Mouse (Mus musculus) hindbrain, embryonic 11.5 days (tissue): ENCODE results near the gene Prdm5. TPM values are rescaled to one million over a fixed set of nuclear protein-coding genes. Genes with fewer than 3 reads are reported as not detected.
A peak's percentile ranks its signal among the peaks of the same experiment; 100 is the strongest.

Experiments used
- ATAC-seq: fragments of 200-750 bp; cut with Nextera tagmentation; 2 replicates; pipeline ENCODE4 v1.8.0; 2017; ENCODE audit warnings: mild to moderate bottlenecking, moderate TSS enrichment, moderate library complexity; ENCODE audit not compliant: low FRiP score
- DNase-seq: peaks from one replicate; pipeline ENCODE4 v3.0.0-alpha.2; 2015; ENCODE audit warnings: low spot score
- H3K27ac ChIP-seq: fragments of 300-500 bp; sonication (generic); 2 replicates; pipeline ENCODE4 v1.5.1; 2014; ENCODE audit warnings: mild to moderate bottlenecking, low read depth, low read length
- H3K27me3 ChIP-seq: fragments of 300-500 bp; sonication (generic); 2 replicates; pipeline ENCODE4 v1.6.1; 2014; ENCODE audit warnings: mild to moderate bottlenecking, low read length, moderate library complexity, mixed read lengths; ENCODE audit not compliant: control insufficient read depth, insufficient read depth
- H3K36me3 ChIP-seq: fragments of 300-500 bp; sonication (generic); 2 replicates; pipeline ENCODE4 v1.6.1; 2014; ENCODE audit warnings: mild to moderate bottlenecking, low read length, moderate library complexity, mixed read lengths; ENCODE audit not compliant: control insufficient read depth, insufficient read depth
- H3K4me1 ChIP-seq: fragments of 300-500 bp; sonication (generic); replicated peaks from 2 replicates; pipeline ENCODE4 v1.6.1; 2014; ENCODE audit warnings: low read length, mixed read lengths; ENCODE audit not compliant: control insufficient read depth, insufficient read depth
- H3K4me2 ChIP-seq: fragments of 300-500 bp; sonication (generic); replicated peaks from 2 replicates; pipeline ENCODE4 v1.6.1; 2014; ENCODE audit warnings: mild to moderate bottlenecking, low read depth, low read length
- H3K4me3 ChIP-seq: fragments of 300-500 bp; sonication (generic); 2 replicates; pipeline ENCODE4 v1.5.1; 2014; ENCODE audit warnings: low read depth, low read length
- H3K9ac ChIP-seq: fragments of 300-500 bp; sonication (generic); 2 replicates; pipeline ENCODE4 v1.6.1; 2014; ENCODE audit warnings: low read depth, low read length
- H3K9me3 ChIP-seq: fragments of 300-500 bp; sonication (generic); 2 replicates; pipeline ENCODE4 v1.6.1; 2016; ENCODE audit warnings: low read length; ENCODE audit not compliant: control insufficient read depth
- WGBS: fragments of 180-500 bp; shearing (Covaris S2); extraction: QIAGEN DNeasy Blood & Tissue Kit; methylation state at CpG from one replicate; pipeline ENCODE4 v1.1.7; 2014; 5-methylcytosine and 5-hydroxymethylcytosine counted together
- polyA plus RNA-seq: library from polyadenylated mRNA; unstranded; fragments of >200 nt; fragmentation: Nextera tagmentation; extraction: Ambion mirVana; gene quantifications from 2 replicates; pipeline ENCODE4 v1.2.1, GENCODE M21; 2014

Gene Prdm5
- polyA plus RNA-seq, 1 experiment from 2014 or later = 16.4 TPM

DNA sequence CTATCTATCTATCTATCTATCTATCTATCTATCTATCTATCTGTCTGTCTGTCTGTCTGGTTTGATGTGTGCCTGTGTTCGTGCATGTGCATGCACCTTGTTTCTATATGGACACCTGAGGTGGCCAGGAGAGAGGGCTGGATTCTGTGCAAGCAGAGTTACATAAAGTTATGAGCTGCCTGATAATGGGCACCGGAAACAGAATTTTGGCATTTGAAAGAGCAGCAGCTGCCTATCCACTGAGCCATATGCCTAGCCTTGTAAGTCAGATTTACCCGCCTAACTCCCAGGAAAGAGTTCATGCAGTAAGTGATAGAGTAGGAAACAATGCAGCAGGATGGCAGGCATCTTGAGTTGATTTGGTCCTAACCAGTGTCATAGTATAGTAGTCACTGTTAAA, 71.4 kb downstream of the Prdm5 start:
- no peaks in the 10 kb centered on the region for H3K9me3 ChIP-seq
- WGBS = 89% methylated on average over 3 of the region's 3 CpGs

GRCm38 (mm10) chr6:65854020-65854419, 75.2 kb downstream of the Prdm5 start:
- Histone ChIP-seq H3K27me3 (no peaks in the 10 kb centered on the region), H3K27ac (no peak overlapping the region), H3K4me3 (no peak overlapping the region), H3K36me3 (no peaks in the 10 kb centered on the region), H3K4me2 (no peak overlapping the region), H3K9me3 (no peaks in the 10 kb centered on the region), H3K4me1 (no peaks in the 10 kb centered on the region), H3K9ac (no peak overlapping the region)
- ATAC-seq (peak; percentile 35; the same call in 1 of the 2 replicates), DNase-seq (no peak)
- WGBS = 73% methylated on average over 3 of the region's 3 CpGs

More for the DNA sequence above, 71.4 kb downstream of the Prdm5 start:
- Histone ChIP-seq H3K36me3 (no peaks in the 10 kb centered on the region), H3K4me3 (no peak overlapping the region), H3K4me2 (no peak overlapping the region), H3K27me3 (no peaks in the 10 kb centered on the region), H3K4me1 (no peaks in the 10 kb centered on the region), H3K9ac (no peak overlapping the region), H3K27ac (no peak overlapping the region)
- no peak for ATAC-seq
- DNase-seq = no peak

DNA sequence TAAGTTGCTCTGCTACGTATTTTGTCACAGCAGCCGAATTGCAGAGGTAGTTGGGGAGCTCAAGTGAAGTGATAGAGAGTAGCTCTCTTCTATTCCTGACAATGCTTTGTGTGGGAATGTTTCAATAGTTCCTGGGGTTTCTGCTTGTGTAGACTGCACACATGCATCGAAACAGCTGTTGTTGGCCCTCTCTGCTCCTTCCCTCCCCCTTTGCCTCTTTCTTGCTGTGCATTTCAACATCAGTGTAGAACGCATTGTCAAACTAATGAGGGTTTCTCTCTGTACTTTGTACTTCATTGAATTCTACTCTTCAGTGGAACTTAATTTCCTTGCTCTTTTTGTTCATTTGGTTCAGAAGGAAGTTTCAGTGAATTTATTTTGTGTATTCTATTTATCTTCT, 75.8 kb downstream of the Prdm5 start:
- Histone ChIP-seq H3K4me3 (no peak overlapping the region), H3K27ac (no peak overlapping the region), H3K9me3 (no peaks in the 10 kb centered on the region), H3K4me1 (no peaks in the 10 kb centered on the region), H3K4me2 (no peak overlapping the region), H3K9ac (no peak overlapping the region), H3K36me3 (no peaks in the 10 kb centered on the region), H3K27me3 (no peaks in the 10 kb centered on the region)
- ATAC-seq (no peak), DNase-seq (no peak)
- WGBS = 64% methylated on average over 4 of the region's 4 CpGs

DNA sequence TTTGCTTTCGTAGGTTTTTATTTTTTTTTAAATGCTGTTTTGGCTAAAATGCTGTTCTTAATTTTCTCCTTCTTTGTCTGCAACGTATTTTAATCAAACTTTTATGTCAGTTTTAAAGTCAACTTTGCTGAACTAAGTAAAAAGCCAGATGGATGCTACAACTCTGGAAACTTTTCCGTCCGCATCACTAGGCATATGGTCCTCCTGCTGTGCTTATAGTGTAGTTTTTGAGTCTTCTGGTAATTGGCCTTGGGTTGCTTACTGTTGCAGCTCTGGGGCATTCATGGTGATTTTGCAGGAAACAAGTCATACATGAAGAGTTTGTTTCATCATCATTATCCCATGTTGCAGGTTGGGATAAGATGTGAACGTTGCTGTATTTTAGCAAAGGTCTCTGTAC, 81.8 kb downstream of the Prdm5 start:
- ATAC-seq = no peak
- Histone ChIP-seq H3K4me1 (0 out of 2 replicates have a peak, but pooled peaks cover 2% of the 10 kb centered on the region), H3K9me3 (no peaks in the 10 kb centered on the region), H3K4me2 (no peak overlapping the region), H3K27me3 (no peaks in the 10 kb centered on the region), H3K27ac (no peak overlapping the region), H3K9ac (no peak overlapping the region), H3K4me3 (no peak overlapping the region), H3K36me3 (no peaks in the 10 kb centered on the region)
- WGBS = 79% methylated on average over 5 of the region's 5 CpGs
- no peak for DNase-seq

GRCm38 (mm10) chr6:65862836-65863235, 84.0 kb downstream of the Prdm5 start:
- no peak overlapping the region for H3K27ac ChIP-seq
- no peaks in the 10 kb centered on the region for H3K9me3 ChIP-seq
- H3K4me1 ChIP-seq = 0 out of 2 replicates have a peak, but pooled peaks cover 2% of the 10 kb centered on the region
- DNase-seq = no peak
- 92% methylated on average over 3 of the region's 3 CpGs for WGBS
- no peaks in the 10 kb centered on the region for H3K27me3 ChIP-seq
- H3K4me2 ChIP-seq = no peak overlapping the region
- H3K4me3 ChIP-seq = no peak overlapping the region
- no peak overlapping the region for H3K9ac ChIP-seq
- H3K36me3 ChIP-seq = no peaks in the 10 kb centered on the region
- ATAC-seq = no peak

DNA sequence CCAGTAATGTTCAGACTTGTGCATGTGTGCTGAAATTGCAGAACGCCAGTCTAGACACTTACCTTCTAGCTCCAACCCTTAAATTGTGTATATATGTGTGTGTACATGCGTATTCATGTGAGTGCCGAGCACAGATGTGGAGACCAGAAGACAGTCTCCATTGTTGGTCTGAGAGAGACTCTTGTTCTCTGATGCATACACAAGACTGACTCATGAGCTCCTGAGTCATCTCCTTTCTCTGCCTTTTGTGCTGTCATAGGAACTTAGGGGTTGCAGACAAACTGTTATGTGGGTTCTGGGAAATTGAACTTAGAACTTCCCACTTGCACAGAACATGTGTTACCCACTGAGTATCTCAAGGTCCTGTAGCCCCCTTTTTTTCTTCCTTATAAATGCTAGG, 85.4 kb downstream of the Prdm5 start:
- Histone ChIP-seq H3K4me3 (no peak overlapping the region), H3K27ac (no peak overlapping the region), H3K9me3 (no peaks in the 10 kb centered on the region), H3K36me3 (no peaks in the 10 kb centered on the region), H3K4me1 (0 out of 2 replicates have a peak, but pooled peaks cover 2% of the 10 kb centered on the region), H3K27me3 (no peaks in the 10 kb centered on the region), H3K4me2 (no peak overlapping the region), H3K9ac (no peak overlapping the region)
- WGBS = 92% methylated on average over 3 of the region's 3 CpGs
- ATAC-seq (no peak), DNase-seq (no peak)

DNA sequence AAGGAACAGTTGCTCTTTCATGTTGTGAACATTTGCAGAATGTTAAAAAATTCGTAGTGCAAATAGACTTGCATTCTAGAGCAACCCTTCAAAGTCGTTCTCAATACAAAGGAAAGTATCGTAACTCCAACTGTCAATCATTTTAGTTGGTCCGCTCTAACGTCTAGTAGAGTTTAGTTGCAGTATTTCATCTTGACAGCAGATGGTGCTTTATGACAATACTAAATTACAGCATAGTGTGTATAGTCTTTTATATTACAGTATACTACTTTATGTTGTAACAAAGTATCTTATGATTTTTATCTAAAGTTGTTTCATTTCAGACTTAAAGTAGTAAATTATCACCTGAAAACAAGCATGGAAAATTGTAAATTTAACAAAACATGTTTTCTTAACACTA, 86.1 kb downstream of the Prdm5 start:
- WGBS = 88% methylated on average over 5 of the region's 5 CpGs
- DNase-seq = no peak
- 0 out of 2 replicates have a peak, but pooled peaks cover 2% of the 10 kb centered on the region for H3K4me1 ChIP-seq
- ATAC-seq = no peak
- no peak overlapping the region for H3K4me2 ChIP-seq
- no peak overlapping the region for H3K9ac ChIP-seq
- no peak overlapping the region for H3K4me3 ChIP-seq
- H3K9me3 ChIP-seq = no peaks in the 10 kb centered on the region
- H3K27me3 ChIP-seq = no peaks in the 10 kb centered on the region
- H3K27ac ChIP-seq = no peak overlapping the region
- no peaks in the 10 kb centered on the region for H3K36me3 ChIP-seq

DNA sequence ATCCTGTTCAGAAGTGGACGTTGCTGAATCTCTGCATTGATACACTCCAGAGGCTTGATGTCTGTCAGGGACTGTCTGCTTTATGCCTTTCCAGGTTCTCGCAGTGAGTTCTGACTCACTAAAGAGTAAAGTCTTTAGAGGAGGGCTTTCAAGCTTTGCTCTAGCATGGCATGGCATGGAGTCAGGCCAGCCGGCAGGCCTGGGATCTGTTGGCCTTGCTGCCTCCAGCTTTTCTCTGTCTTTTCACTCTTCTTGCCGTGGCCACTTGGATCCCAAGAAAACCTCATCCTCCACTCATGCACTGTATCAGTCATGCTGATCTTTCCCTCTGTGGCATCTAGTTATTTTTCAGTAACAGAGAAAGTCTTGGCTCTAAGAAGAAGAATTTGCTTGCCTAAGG, 87.1 kb downstream of the Prdm5 start:
- H3K4me2 ChIP-seq = no peak overlapping the region
- no peaks in the 10 kb centered on the region for H3K36me3 ChIP-seq
- no peaks in the 10 kb centered on the region for H3K4me1 ChIP-seq
- no peak overlapping the region for H3K4me3 ChIP-seq
- no peaks in the 10 kb centered on the region for H3K27me3 ChIP-seq
- 93% methylated on average over 4 of the region's 4 CpGs for WGBS
- DNase-seq = no peak
- ATAC-seq = no peak
- no peak overlapping the region for H3K9ac ChIP-seq
- H3K27ac ChIP-seq = no peak overlapping the region
- H3K9me3 ChIP-seq = no peaks in the 10 kb centered on the region

GRCm38 (mm10) chr6:65871754-65872278, 93.0 kb downstream of the Prdm5 start:
- H3K4me3 ChIP-seq = no peak overlapping the region
- no peak overlapping the region for H3K27ac ChIP-seq
- H3K27me3 ChIP-seq = no peaks in the 10 kb centered on the region
- WGBS = 89% methylated on average over 6 of the region's 6 CpGs
- no peak overlapping the region for H3K9ac ChIP-seq
- no peaks in the 10 kb centered on the region for H3K9me3 ChIP-seq
- H3K36me3 ChIP-seq = no peaks in the 10 kb centered on the region
- DNase-seq (no peak), ATAC-seq (no peak)
- H3K4me2 ChIP-seq = no peak overlapping the region
- no peaks in the 10 kb centered on the region for H3K4me1 ChIP-seq
